Comparison of ENCODE assay signal across 8 mouse cellular contexts in genomic region chr7:122470370-122471280, GRCm38 (mm10).
DNase-seq lines count a peak whose midpoint lies in the region; ATAC-seq and TF ChIP-seq lines count a peak whose summit lies in the region.

No protein-coding gene starts in this region.

- H3K9ac ChIP-seq in heart, embryonic 11.5 days (ENCODE audit: low read depth, low read length): no peak overlapping the region
- H3K9ac ChIP-seq in hindbrain, postnatal 0 days (replicated peaks; ENCODE audit: low read length): no peak overlapping the region
- H3K9ac ChIP-seq in midbrain, embryonic 12.5 days (replicated peaks): no peak overlapping the region

- no peaks in the 10 kb centered on the region for H3K27me3 ChIP-seq in heart, embryonic 11.5 days (ENCODE audit: control insufficient read depth, insufficient read depth, low read length)
- no peaks in the 10 kb centered on the region for H3K27me3 ChIP-seq in hindbrain, postnatal 0 days (ENCODE audit: insufficient read depth, low read length)
- no peaks in the 10 kb centered on the region; the same call in 1 of the 2 replicates for H3K27me3 ChIP-seq in midbrain, embryonic 12.5 days
- no peaks in the 10 kb centered on the region for H3K27me3 ChIP-seq in small intestine, adult 2 months (ENCODE audit: control insufficient read depth, insufficient read depth, low read length)

- no peak overlapping the region for H3K27ac ChIP-seq in heart, embryonic 11.5 days (ENCODE audit: low read depth, low read length)
- no peak overlapping the region for H3K27ac ChIP-seq in hindbrain, postnatal 0 days
- H3K27ac ChIP-seq in midbrain, embryonic 12.5 days (replicated peaks): no peak overlapping the region
- H3K27ac ChIP-seq in small intestine, adult 2 months (ENCODE audit: insufficient read depth, low read depth, low read length): no peak overlapping the region

- peaks cover 5% of the 10 kb centered on the region for H3K9me3 ChIP-seq in heart, embryonic 11.5 days (replicated peaks; ENCODE audit: control insufficient read depth, low read length)
- H3K9me3 ChIP-seq in hindbrain, postnatal 0 days (ENCODE audit: low read length): peaks cover 4% of the 10 kb centered on the region
- peaks cover 7% of the 10 kb centered on the region for H3K9me3 ChIP-seq in midbrain, embryonic 12.5 days

- TF ChIP-seq POLR2A in small intestine, adult 2 months (IDR thresholded peaks at IDR 0.05; ENCODE audit: low read depth, low read length): no peak

- no peaks in the 10 kb centered on the region for H3K36me3 ChIP-seq in heart, embryonic 11.5 days (ENCODE audit: control insufficient read depth, insufficient read depth, low read length)
- H3K36me3 ChIP-seq in hindbrain, postnatal 0 days (ENCODE audit: insufficient read depth, low read length): no peaks in the 10 kb centered on the region
- H3K36me3 ChIP-seq in midbrain, embryonic 12.5 days: no peaks in the 10 kb centered on the region
- H3K36me3 ChIP-seq in small intestine, adult 2 months (ENCODE audit: control insufficient read depth, insufficient read depth, low read length): no peaks in the 10 kb centered on the region

- no peak overlapping the region for H3K4me2 ChIP-seq in heart, embryonic 11.5 days
- H3K4me2 ChIP-seq in hindbrain, postnatal 0 days (ENCODE audit: low read depth, low read length): no peak overlapping the region
- H3K4me2 ChIP-seq in midbrain, embryonic 12.5 days (replicated peaks): no peak overlapping the region

- no peak for ATAC-seq in heart, embryonic 11.5 days (replicated peaks; ENCODE audit: insufficient number of reproducible peaks, low FRiP score, low TSS enrichment)
- peak; percentile 75 for ATAC-seq in hindbrain, postnatal 0 days
- ATAC-seq in midbrain, embryonic 12.5 days (ENCODE audit: low FRiP score, low read depth): 0 out of 2 replicates have a peak, but pooled peaks have one; percentile 27

- DNase-seq in heart, adult 11 months: peak; percentile 93
- peak; percentile 83 for DNase-seq in cerebellum, adult 9-11 months
- DNase-seq in frontal cortex, postnatal 14 days (ENCODE audit: low spot score in 2 of 2): peak; percentile 51 to 72
- peak; percentile 86 for DNase-seq in hindbrain, postnatal 0 days (ENCODE audit: low spot score)
- peak; percentile 49 to 62 for DNase-seq in left cerebral cortex, adult 8-10 months (ENCODE audit: low spot score in 2 of 2)

- TF ChIP-seq CTCF in hindbrain, postnatal 0 days (IDR thresholded peaks at IDR 0.05; ENCODE audit: low read depth): peak; percentile 95
- TF ChIP-seq CTCF in small intestine, adult 2 months (IDR thresholded peaks at IDR 0.05; ENCODE audit: extremely low read depth, insufficient read length, insufficient replicate concordance, low read depth, low read length): peak; percentile 71; the same call in 1 of the 2 replicates

- no peak overlapping the region for H3K4me3 ChIP-seq in heart, embryonic 11.5 days (ENCODE audit: low read depth, low read length)
- no peak overlapping the region for H3K4me3 ChIP-seq in hindbrain, postnatal 0 days (ENCODE audit: low read length)
- no peak overlapping the region for H3K4me3 ChIP-seq in midbrain, embryonic 12.5 days
- no peak overlapping the region for H3K4me3 ChIP-seq in small intestine, adult 2 months (ENCODE audit: low read depth, low read length)

- no peaks in the 10 kb centered on the region for H3K4me1 ChIP-seq in heart, embryonic 11.5 days (ENCODE audit: control insufficient read depth, insufficient read depth, low read length)
- no peaks in the 10 kb centered on the region for H3K4me1 ChIP-seq in hindbrain, postnatal 0 days (ENCODE audit: insufficient read depth, low read length)
- H3K4me1 ChIP-seq in midbrain, embryonic 12.5 days: no peaks in the 10 kb centered on the region
- H3K4me1 ChIP-seq in small intestine, adult 2 months (ENCODE audit: control insufficient read depth, insufficient read depth, insufficient read length, low read length): no peaks in the 10 kb centered on the region

- 55% methylated on average over 18 of the region's 18 CpGs for WGBS in heart, embryonic 11.5 days (ENCODE audit: insufficient replicate concordance)
- WGBS in hindbrain, postnatal 0 days: 46% methylated on average over 18 of the region's 18 CpGs
- 56% methylated on average over 18 of the region's 18 CpGs for WGBS in midbrain, embryonic 12.5 days
- WGBS in small intestine, adult 2 months: 53% methylated on average over 18 of the region's 18 CpGs
